Mouse (Mus musculus): Measurements from ENCODE around the gene Gpr19. TPM values are rescaled to one million over a fixed set of nuclear protein-coding genes. Genes with fewer than 3 reads are reported as not detected.

Gpr19 gene
- polyA plus RNA-seq, 1 experiment from 2014 or later, result 31.8 TPM

GRCm38 (mm10) chr6:134877892-134878291, 20.5 kb downstream of the Gpr19 start:
- Histone ChIP-seq H3K9ac (no peak overlapping the region), H3K27ac (no peak overlapping the region), H3K27me3 (no peaks in the 10 kb centered on the region), H3K4me1 (peaks cover 20% of the 10 kb centered on the region), H3K4me2 (replicated peaks) (no peak overlapping the region), H3K4me3 (no peak overlapping the region), H3K9me3 (replicated peaks) (no peaks in the 10 kb centered on the region), H3K36me3 (peaks cover 12% of the 10 kb centered on the region)
- 74% methylated on average over 1 of the region's 1 CpGs for WGBS
- no peak for ATAC-seq (ENCODE audit: low FRiP score)

GRCm38 (mm10) chr6:134877276-134877675, 21.1 kb downstream of the Gpr19 start:
- Histone ChIP-seq H3K27ac (no peak overlapping the region), H3K36me3 (peaks cover 12% of the 10 kb centered on the region), H3K4me2 (replicated peaks) (no peak overlapping the region), H3K4me3 (no peak overlapping the region), H3K4me1 (peaks cover 20% of the 10 kb centered on the region), H3K27me3 (no peaks in the 10 kb centered on the region), H3K9ac (no peak overlapping the region), H3K9me3 (replicated peaks) (no peaks in the 10 kb centered on the region)
- 93% methylated on average over 4 of the region's 4 CpGs for WGBS
- ATAC-seq (ENCODE audit: low FRiP score), result no peak

- no peak overlapping the region for H3K4me3 ChIP-seq
- H3K27me3 ChIP-seq, result no peaks in the 10 kb centered on the region
- peaks cover 20% of the 10 kb centered on the region for H3K4me1 ChIP-seq
- H3K9ac ChIP-seq, result no peak overlapping the region
- peaks cover 8% of the 10 kb centered on the region for H3K36me3 ChIP-seq
- no peak overlapping the region for H3K4me2 ChIP-seq (replicated peaks)
- ATAC-seq (ENCODE audit: low FRiP score), result no peak
- no peaks in the 10 kb centered on the region for H3K9me3 ChIP-seq (replicated peaks)
- H3K27ac ChIP-seq, result no peak overlapping the region
- WGBS, result 77% methylated on average over 6 of the region's 6 CpGs
Measured at GRCm38 (mm10) chr6:134876795-134877194, 21.6 kb downstream of the Gpr19 start.

- no peaks in the 10 kb centered on the region for H3K9me3 ChIP-seq (replicated peaks)
- ATAC-seq (ENCODE audit: low FRiP score), result no peak
- no peak overlapping the region for H3K4me3 ChIP-seq
- no peaks in the 10 kb centered on the region for H3K27me3 ChIP-seq
- WGBS, result 87% methylated on average over 2 of the region's 2 CpGs
- H3K36me3 ChIP-seq, result peaks cover 40% of the 10 kb centered on the region
- no peaks in the 10 kb centered on the region for H3K4me1 ChIP-seq
- no peak overlapping the region for H3K27ac ChIP-seq
- H3K9ac ChIP-seq, result no peak overlapping the region
- no peak overlapping the region for H3K4me2 ChIP-seq (replicated peaks)
Measured at GRCm38 (mm10) chr6:134873018-134873417, 25.4 kb downstream of the Gpr19 start.

GRCm38 (mm10) chr6:134872236-134872635, 26.1 kb downstream of the Gpr19 start:
- 83% methylated on average over 2 of the region's 2 CpGs for WGBS
- H3K4me3 ChIP-seq, result no peak overlapping the region
- no peaks in the 10 kb centered on the region for H3K4me1 ChIP-seq
- no peak overlapping the region for H3K9ac ChIP-seq
- H3K27ac ChIP-seq, result no peak overlapping the region
- no peaks in the 10 kb centered on the region for H3K9me3 ChIP-seq (replicated peaks)
- ATAC-seq (ENCODE audit: low FRiP score), result no peak
- no peaks in the 10 kb centered on the region for H3K27me3 ChIP-seq
- H3K4me2 ChIP-seq (replicated peaks), result no peak overlapping the region
- H3K36me3 ChIP-seq, result peaks cover 48% of the 10 kb centered on the region

GRCm38 (mm10) chr6:134870887-134871286, 27.5 kb downstream of the Gpr19 start:
- H3K9me3 ChIP-seq (replicated peaks), result no peaks in the 10 kb centered on the region
- 97% methylated on average over 4 of the region's 4 CpGs for WGBS
- H3K4me1 ChIP-seq, result no peaks in the 10 kb centered on the region
- no peak overlapping the region for H3K4me3 ChIP-seq
- peaks cover 49% of the 10 kb centered on the region for H3K36me3 ChIP-seq
- H3K9ac ChIP-seq, result no peak overlapping the region
- no peaks in the 10 kb centered on the region for H3K27me3 ChIP-seq
- no peak overlapping the region for H3K27ac ChIP-seq
- no peak overlapping the region for H3K4me2 ChIP-seq (replicated peaks)
- ATAC-seq (ENCODE audit: low FRiP score), result no peak

- Histone ChIP-seq H3K4me3 (no peak overlapping the region), H3K36me3 (peaks cover 50% of the 10 kb centered on the region), H3K9me3 (replicated peaks) (no peaks in the 10 kb centered on the region), H3K9ac (no peak overlapping the region), H3K27ac (no peak overlapping the region), H3K4me1 (no peaks in the 10 kb centered on the region), H3K27me3 (no peaks in the 10 kb centered on the region), H3K4me2 (replicated peaks) (no peak overlapping the region)
- no peak for ATAC-seq (ENCODE audit: low FRiP score)
- WGBS, result 90% methylated on average over 12 of the region's 12 CpGs
Measured at GRCm38 (mm10) chr6:134870209-134870742, 28.1 kb downstream of the Gpr19 start.

- Histone ChIP-seq H3K4me3 (no peak overlapping the region), H3K9ac (no peak overlapping the region), H3K27me3 (no peaks in the 10 kb centered on the region), H3K9me3 (replicated peaks) (no peaks in the 10 kb centered on the region), H3K36me3 (peaks cover 50% of the 10 kb centered on the region), H3K4me1 (peaks cover 5% of the 10 kb centered on the region), H3K4me2 (replicated peaks) (no peak overlapping the region), H3K27ac (no peak overlapping the region)
- no peak for ATAC-seq (ENCODE audit: low FRiP score)
- 92% methylated on average over 3 of the region's 3 CpGs for WGBS
Measured at GRCm38 (mm10) chr6:134867325-134867724, 31.1 kb downstream of the Gpr19 start.

- Histone ChIP-seq H3K9me3 (replicated peaks) (no peaks in the 10 kb centered on the region), H3K4me3 (no peak overlapping the region), H3K9ac (no peak overlapping the region), H3K4me2 (replicated peaks) (no peak overlapping the region), H3K36me3 (peaks cover 46% of the 10 kb centered on the region), H3K27me3 (no peaks in the 10 kb centered on the region), H3K27ac (no peak overlapping the region), H3K4me1 (peaks cover 15% of the 10 kb centered on the region)
- WGBS, result 95% methylated on average over 7 of the region's 7 CpGs
- no peak for ATAC-seq (ENCODE audit: low FRiP score)
Measured at GRCm38 (mm10) chr6:134866113-134866512, 32.3 kb downstream of the Gpr19 start.

GRCm38 (mm10) chr6:134863146-134863545, 35.2 kb downstream of the Gpr19 start:
- peaks cover 15% of the 10 kb centered on the region for H3K4me1 ChIP-seq
- H3K36me3 ChIP-seq, result peaks cover 20% of the 10 kb centered on the region
- H3K9me3 ChIP-seq (replicated peaks), result no peaks in the 10 kb centered on the region
- 2% methylated on average over 19 of the region's 19 CpGs for WGBS
- peak overlapping the region; percentile 54 for H3K4me2 ChIP-seq (replicated peaks)
- H3K4me3 ChIP-seq, result peak overlapping the region; percentile 23
- peak overlapping the region; percentile 77 for H3K27ac ChIP-seq
- peak overlapping the region; percentile 49 for H3K9ac ChIP-seq
- peak; percentile 92 for ATAC-seq (ENCODE audit: low FRiP score)
- H3K27me3 ChIP-seq, result no peaks in the 10 kb centered on the region

GRCm38 (mm10) chr6:134862671-134863104, 35.7 kb downstream of the Gpr19 start:
- H3K36me3 ChIP-seq, result peaks cover 15% of the 10 kb centered on the region
- H3K27ac ChIP-seq, result peak overlapping the region; percentile 77
- no peaks in the 10 kb centered on the region for H3K27me3 ChIP-seq
- peak; percentile 83 for ATAC-seq (ENCODE audit: low FRiP score)
- 11% methylated on average over 13 of the region's 13 CpGs for WGBS
- H3K9me3 ChIP-seq (replicated peaks), result no peaks in the 10 kb centered on the region
- peaks cover 15% of the 10 kb centered on the region for H3K4me1 ChIP-seq
- peak overlapping the region; percentile 54 for H3K4me2 ChIP-seq (replicated peaks)
- H3K4me3 ChIP-seq, result peak overlapping the region; percentile 23
- H3K9ac ChIP-seq, result peak overlapping the region; percentile 23; the same call in 1 of the 2 replicates

GRCm38 (mm10) chr6:134861386-134861785, 37.0 kb downstream of the Gpr19 start:
- 83% methylated on average over 12 of the region's 12 CpGs for WGBS
- Histone ChIP-seq H3K9ac (no peak overlapping the region), H3K4me1 (peaks cover 15% of the 10 kb centered on the region), H3K9me3 (replicated peaks) (no peaks in the 10 kb centered on the region), H3K4me2 (replicated peaks) (no peak overlapping the region), H3K27me3 (no peaks in the 10 kb centered on the region), H3K4me3 (no peak overlapping the region), H3K36me3 (peaks cover 11% of the 10 kb centered on the region; the same call in 1 of the 2 replicates), H3K27ac (peak overlapping the region; percentile 5; the same call in 1 of the 2 replicates)
- ATAC-seq (ENCODE audit: low FRiP score), result no peak

- WGBS, result 86% methylated on average over 4 of the region's 4 CpGs
- Histone ChIP-seq H3K27ac (no peak overlapping the region), H3K4me3 (no peak overlapping the region), H3K4me2 (replicated peaks) (no peak overlapping the region), H3K4me1 (peaks cover 15% of the 10 kb centered on the region), H3K9me3 (replicated peaks) (no peaks in the 10 kb centered on the region), H3K36me3 (peaks cover 5% of the 10 kb centered on the region; the same call in 1 of the 2 replicates), H3K27me3 (no peaks in the 10 kb centered on the region), H3K9ac (no peak overlapping the region)
- no peak for ATAC-seq (ENCODE audit: low FRiP score)
Measured at GRCm38 (mm10) chr6:134860275-134860674, 38.1 kb downstream of the Gpr19 start.
